Mouse (Mus musculus): ENCODE results near the gene Col16a1.

DNA sequence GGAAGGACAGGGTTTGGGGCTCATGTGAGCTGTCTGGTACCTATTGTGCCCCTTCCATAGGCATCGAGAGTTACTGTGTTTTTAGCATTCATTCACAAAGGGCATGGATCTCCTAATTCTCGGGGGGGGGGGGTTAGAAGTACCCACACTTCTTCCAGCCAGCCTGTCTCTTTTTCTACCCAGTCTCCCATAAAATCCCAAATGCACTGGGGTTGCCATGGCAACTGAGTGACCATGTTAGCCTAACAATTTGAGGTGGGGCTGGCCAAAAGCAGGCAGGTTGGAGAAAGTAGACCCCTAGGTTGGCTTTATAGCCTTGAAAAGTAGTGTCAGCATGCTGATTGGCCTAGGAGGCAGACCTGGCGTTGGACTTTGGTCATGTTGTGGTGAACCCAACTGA lies 8.8 kb downstream of the Col16a1 start:
- TF ChIP-seq CTCF (IDR thresholded peaks at IDR 0.05) (no peak), EP300 (IDR thresholded peaks at IDR 0.05) (no peak)

All from lung, postnatal 0 days (tissue).